Mouse (Mus musculus): ENCODE data around the gene Ptprt.

GRCm38 (mm10) chr2:162572851-162573250, 88.1 kb downstream of the Ptprt start:
- TF ChIP-seq GATA1 (IDR thresholded peaks at IDR 0.05; ENCODE audit: low read depth, low read length) (no peak), ELF1 (IDR thresholded peaks at IDR 0.05; ENCODE audit: low read depth, low read length) (no peak), CHD2 (IDR thresholded peaks at IDR 0.05; ENCODE audit: low read length) (no peak), MAFK (IDR thresholded peaks at IDR 0.05; ENCODE audit: borderline replicate concordance, low read depth, low read length) (no peak), KAT2A (conservative IDR thresholded peaks at IDR 0.05; ENCODE audit: low read depth, low read length) (no peak)
